Mouse (Mus musculus): Measurements from ENCODE around the gene Hmgb1. TPM values are rescaled to one million over a fixed set of nuclear protein-coding genes. Genes with fewer than 3 reads are reported as not detected.
"Not testable (repeated sequence)": the region's sequence is repeated elsewhere in the genome, so short reads cannot be mapped to it uniquely, and the experiment has no call there.

The Hmgb1 gene
- total RNA-seq, 2 experiments from 2014 or later, result 84.3 to 87.9 TPM

DNA sequence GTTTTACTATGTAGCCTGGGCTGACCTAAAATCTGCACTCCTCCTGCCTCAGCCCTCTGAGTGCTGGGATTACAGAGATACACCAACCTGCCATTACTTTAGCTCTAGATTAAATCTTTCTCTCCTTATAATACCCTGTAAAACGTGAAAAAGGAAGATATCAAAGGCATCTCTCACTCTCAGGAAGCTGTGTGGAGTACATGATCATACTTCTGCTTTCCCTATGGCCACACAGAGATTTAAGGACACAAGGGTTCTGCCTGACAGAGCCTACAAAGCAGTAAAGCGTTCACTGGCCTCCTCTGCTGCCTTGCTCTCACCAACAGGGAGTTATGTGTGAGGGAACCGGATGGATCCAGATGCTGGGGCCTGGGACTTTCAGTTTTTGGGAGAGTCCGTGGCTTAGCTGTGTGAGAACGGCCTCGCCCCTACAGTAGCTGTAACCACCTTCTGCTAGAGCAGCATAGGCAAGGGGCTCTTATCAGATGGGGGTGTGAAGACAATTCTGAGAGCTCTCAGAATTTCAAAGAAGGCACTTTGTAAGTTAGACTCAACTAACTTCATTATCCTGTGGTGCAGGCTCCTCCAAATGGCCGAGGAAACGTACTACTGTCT lies 36.8 kb downstream of the Hmgb1 start:
- no peak for DNase-seq

DNA sequence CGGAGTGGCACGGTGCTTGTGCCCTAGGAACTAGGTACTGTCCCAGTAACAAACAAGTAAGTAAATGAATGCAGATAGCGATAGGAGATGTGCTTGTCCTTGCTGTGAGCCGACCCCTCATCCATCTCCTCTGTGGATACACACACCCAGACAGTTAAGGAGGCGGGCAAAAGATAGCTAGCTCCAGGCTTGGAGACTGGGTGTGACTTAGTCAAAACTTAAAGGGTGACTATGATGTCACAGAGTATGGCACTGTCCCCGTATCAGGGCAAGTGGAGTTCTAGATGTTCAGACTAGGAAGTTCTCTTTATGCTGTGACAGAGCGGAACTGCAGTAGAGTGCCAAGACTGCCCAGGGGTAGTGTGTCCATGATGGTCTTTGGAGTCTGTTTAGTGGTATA lies 37.6 kb downstream of the Hmgb1 start:
- DNase-seq, result no peak

DNA sequence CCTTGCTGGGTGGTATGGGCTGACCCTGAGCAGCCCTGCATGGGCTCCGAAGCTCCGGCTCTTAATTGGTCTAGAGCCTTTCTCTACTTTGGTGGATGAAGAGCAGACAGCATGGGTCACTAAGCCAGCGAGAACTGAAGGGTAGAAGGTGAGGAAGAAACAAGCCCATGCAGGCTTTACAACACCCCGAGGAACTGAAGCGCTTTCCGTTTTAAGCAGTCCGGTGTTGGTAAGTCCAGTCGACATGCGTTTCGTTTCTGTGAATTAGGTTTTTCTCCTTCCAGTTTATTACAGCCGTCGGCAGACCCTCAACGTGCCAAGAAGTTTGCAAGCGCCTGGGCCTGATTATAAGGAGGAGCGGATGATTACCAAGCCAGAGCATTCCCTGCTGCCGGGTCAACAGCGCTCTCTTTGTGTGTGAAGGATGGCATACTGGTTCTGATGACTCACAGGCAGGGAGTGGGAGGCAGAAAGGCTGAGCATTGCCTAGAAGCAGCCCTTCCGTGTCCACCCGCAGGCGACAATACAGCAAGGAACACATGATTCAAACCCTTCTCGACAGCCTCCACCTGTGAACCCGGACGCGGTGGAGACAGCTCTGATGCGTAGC lies 40.4 kb downstream of the Hmgb1 start:
- no peak for DNase-seq

DNA sequence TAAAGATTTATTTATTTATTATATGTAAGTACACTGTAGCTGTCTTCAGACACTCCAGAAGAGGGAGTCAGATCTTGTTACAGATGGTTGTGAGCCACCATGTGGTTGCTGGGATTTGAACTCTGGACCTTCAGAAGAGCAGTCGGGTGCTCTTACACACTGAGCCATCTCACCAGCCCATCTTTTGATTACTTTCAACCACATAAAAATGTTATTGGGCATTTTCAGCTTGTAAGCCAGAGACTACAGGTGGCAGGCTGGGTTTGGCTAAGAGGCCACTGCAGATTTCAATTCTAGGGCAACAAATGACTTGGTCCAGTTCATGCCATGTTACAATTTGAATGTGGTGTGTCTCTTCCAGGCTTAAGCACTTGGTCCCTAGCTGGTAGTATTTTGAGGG lies 43.1 kb downstream of the Hmgb1 start:
- DNase-seq, result not testable (repeated sequence)

DNA sequence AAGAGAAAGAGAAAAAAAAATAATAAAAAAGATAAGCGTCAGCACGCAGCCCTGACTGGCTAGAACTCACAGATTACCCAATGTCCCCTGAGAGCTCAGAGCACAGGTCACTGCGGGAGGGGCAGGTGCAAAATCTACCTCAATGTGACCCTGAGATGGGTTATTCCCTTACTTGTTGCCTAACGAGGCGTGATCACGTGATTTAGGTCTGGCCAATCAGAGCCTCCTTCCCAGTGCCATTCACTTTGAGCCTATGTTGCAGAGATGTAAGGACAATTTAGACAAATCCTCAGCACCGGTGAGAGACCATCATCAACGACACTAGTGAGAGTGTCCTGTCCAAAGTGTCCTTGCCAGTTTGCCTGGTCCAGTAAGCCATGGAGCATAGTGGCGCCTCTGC lies 44.0 kb downstream of the Hmgb1 start:
- DNase-seq, result no peak

DNA sequence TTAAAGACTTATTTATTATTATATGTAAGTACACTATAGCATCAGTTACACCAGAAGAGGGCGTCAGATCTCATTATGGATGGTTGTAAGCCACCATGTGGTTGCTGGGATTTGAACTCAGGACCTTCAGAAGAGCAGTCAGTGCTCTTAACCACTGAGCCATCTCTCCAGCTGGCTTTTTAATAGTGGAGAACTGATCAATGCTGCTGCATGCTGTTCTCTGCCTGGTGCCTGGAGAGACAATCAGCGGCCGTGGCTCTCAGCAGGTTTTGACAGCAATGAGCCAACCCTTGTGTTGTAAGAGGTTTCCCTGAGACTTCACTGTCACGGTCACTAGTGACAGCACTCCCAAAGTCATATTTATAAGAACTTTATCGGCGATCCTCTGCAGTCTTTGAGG lies 46.2 kb downstream of the Hmgb1 start:
- not testable (repeated sequence) for DNase-seq

DNA sequence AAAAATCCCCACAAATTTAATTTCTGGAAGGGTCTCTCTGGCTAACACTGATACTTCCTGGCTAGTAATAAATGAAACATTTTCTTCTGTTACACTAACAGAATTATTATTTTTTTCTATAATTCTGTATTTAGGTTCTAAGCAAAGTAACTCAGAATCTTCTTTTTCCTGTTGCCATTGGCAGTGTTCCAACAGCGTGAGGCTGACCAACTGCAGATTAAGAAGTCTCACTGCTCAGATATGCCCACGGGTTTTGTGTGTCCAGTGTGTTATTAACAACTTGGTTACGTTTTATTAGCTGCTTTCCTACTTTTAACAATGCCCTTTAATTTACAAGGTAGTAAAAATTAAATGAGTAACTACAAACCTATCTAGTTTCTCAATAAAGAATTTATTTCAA lies 46.8 kb downstream of the Hmgb1 start:
- DNase-seq, result no peak

DNA sequence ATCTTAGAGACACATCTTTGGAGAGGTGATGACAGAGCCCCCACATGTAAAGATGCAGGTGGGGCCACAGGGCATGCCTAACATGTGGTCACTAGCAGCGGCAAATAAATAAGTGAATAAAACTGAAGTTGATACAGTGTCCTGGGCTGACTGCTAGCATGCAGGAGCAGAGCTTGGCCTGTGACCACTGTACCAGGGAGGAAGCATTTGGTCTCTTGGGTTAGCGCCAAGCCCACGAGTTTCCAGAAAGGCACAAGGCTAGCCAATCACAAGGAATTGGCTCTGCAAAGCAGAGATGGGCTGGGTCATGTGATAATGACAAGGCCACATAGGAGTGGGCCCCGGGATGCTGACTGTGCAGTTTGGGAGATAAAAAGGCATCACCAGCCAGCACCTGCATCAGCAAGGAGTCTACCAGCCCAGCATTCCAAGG lies 47.3 kb downstream of the Hmgb1 start:
- DNase-seq, result peak; percentile 23

DNA sequence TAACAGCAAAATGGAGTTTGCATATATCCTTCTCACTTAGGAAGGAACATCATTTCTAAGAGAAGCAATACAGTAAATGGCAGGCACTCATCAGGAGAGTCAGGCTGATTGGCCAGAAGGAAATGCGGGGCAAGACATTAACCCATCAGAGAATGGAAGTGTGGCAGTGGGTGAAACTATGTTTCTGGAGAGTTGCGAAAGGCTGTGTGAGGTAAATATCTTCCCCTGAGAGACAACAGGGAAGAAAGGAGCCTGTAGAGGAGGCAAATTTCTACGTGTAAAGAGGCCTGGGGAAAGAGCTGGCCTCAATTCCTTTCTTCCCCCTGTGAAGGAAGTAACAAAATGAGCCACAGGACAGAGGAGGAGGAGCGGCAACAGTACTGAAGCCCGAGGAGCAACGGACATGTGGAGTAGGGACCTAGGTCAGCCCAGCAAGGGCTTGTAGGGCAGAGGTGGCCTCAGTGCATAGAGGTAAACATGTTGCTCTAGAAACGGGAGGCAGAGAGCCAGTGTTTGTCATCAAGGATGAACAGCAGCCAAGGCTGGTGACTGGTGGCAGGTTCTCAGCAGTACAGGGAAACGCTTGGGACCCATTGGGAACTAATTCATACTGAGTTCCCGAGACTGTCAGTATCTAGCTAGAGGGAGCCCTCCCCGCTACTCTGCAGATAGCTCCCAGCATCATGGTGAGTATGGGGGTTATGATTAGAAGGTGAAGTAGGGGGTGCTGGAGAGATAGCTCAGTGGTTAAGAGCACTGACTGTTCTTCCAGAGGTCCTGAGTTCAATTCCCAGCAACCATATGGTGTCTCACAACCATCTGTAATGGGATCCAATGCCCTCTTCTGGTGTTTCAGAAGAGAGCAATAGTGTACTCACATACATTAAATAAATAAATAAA lies 48.6 kb downstream of the Hmgb1 start:
- DNase-seq, result no peak

DNA sequence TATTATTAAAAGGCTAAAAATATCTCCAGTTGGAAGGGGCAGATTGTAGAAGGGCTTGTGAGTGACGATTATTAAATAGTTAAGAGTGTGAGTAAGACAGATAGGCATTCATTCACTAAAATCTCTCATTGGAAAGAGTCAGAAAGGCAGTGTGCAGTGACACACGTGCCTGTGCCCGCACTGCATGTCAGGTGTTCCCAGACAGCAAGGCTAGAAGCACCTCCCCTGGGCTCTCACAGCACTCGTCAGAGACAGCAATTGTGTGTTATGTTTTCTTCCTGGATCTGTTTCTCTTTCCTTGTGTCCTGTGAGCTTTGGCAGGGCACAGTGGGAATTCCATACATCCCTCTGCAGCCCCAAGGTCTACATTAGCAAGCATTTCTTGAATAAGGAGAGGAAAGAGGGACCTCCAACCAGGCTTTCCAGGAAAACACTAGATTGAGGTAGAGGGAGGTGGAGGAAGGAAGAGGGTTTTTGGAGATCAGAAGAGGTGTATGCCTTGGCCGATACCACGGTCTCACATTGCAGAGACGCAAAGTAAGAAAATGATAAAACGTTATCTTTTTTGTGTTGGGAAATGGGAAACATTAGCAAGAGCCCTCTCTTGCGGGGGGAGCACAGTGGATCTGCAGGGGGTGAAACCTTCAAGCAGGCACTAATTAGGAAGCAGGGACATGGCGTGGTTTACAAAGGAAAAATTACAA lies 49.4 kb downstream of the Hmgb1 start:
- DNase-seq, result no peak

DNA sequence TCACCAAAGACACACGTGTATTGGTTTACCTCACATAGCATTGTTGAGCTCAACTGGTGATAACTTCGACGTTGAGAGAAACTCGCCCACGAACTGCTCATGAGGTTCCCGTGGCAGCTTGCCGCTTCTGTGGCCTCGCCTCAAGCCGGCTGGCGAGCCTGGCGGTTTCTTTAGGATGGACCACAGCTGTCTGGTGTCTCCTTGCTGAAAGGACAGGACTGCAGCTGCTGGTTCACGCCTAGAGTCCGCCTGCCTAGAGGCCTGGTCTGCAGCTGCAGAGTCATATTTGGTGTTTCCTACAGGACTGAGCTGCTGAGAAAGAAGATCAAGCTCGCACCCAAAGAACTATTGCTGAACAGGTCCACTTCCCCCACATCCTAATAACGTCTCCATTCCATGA lies 55.8 kb downstream of the Hmgb1 start:
- no peak for DNase-seq

DNA sequence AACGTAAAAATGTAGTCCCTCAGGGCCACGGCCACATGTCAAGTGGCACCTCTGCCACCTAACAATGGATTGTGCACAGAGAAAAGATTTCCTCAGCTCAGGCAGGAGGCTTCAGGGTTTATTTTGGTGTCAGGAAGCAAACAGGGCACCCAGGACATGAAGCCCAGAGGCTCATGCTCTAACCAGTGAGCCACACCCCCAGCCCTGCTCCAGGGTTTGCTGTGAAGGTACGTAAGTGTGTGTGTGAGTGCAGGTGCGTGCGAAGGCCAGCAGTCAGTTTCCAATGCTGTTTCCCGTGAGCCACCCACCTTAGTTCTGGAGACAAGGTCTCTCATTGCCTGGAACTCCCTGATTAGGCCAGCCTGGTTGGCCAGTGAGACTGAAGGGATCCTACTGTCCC lies 60.5 kb downstream of the Hmgb1 start:
- DNase-seq, result no peak

DNA sequence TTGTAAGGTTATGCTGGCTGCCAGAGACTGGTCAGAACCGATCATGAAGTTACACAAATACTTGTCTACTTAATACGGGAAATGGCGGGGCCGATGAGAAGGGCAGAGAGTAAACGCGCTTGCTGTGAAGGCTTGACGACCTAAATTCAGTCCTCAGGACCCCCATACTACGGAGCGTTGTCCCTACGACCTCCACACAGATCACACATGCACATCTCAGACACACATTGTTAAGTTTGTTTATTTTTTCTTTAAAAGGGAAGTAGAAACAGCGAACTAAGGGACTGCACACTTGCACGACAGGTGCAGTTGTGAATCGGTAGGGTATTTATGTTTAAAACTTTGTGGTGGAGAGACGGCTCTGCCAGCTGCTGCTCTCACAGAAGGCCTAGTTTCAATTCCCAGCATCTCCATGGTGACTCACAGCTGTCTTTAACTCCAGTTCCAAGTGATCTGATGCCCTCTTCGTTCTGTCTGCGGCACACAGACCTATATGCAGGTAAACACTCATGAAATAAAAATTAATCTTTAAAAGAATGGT lies 64.9 kb downstream of the Hmgb1 start:
- no peak for DNase-seq

DNA sequence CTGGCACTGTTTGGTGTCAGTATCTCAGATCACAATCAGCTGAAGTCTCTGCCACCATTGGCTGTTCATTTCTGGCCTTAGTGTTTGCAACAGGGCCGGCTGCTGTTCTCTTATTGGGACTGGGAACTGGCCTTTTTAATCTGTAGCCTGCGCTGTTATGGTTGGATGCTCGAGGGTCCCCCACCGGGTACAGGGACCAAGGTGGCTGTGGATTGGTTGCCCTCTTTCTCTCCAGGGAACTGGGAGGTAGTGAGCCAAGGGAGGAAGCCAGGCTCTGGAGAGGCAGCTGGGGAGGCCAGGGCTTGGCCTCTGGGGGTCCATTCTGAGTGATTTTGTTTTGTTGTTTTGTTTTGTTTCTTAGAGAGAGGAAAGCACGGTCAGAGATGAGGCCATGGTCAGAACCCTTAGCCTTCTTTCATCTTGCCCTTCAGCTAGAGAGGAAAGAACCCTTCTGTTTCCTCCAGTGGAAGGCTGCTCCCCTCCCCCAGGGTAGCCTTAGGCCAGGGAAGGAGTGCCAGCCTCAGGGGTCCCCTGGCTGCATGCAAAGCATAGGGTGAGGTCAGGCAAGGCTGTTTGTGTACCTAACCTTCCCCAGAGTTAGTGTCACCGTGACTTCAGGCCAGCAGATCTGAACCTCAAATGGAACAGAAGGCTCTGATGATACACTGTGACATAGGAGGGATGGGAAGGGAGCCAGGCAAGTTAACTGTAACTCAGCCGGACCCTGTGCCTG lies 66.3 kb downstream of the Hmgb1 start:
- no peak for DNase-seq

DNA sequence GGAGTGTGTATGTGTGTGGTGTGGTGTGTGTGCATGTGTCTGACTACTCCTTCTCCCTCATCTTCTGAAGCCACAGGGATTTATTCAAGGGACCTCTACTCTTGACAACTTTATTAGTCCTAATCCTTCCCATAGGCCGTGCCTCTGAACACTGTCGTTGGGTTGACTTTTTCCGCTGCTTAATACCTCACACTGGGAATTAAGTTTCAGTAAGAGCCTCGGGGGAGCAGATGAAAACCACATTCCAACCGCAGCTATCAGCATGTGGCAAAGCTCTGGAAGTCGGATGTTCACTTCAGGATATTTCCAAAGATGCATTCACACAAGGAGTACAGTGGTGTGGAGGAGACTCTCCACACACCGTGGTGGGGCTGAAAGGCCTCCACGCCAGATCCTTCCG lies 69.7 kb downstream of the Hmgb1 start:
- DNase-seq, result no peak

DNA sequence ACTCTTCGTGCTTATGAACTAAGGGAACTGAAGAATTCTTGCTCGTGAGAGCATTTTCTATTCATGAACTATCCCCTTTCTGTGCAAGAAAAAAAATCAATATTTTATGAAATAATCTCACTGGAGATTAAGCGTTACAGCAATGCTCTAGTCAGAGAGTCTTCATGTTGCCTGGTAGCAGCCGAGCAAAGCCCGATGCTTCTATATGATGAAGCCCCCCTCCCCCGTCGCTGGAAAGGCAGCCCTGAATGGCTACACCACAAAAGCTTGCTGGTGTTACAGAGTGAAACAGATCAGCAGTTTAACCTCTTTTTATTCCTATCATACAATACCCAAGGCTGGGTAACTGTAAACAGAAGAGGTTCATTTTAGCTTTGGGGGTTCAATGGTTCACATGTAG lies 70.3 kb downstream of the Hmgb1 start:
- DNase-seq, result no peak

DNA sequence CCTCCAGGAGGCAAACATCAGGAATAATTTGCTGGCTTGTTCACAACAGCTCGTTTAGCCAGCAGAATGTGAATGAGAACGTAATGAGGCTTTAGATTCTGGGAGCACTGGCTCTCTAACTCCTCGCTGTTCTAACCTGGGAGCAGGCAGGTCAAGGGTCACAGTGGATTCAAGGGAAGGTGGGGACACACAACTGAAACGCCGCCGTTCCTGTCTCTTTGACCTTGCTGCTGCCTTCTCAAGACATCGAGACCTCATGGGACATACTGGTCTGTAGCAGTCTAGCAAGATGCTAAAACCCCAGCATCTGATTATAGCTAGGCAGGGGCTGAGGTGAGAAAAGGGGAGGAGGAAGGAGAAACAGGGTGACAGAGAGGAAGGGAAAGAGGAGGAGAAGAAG lies 70.8 kb downstream of the Hmgb1 start:
- no peak for DNase-seq

DNA sequence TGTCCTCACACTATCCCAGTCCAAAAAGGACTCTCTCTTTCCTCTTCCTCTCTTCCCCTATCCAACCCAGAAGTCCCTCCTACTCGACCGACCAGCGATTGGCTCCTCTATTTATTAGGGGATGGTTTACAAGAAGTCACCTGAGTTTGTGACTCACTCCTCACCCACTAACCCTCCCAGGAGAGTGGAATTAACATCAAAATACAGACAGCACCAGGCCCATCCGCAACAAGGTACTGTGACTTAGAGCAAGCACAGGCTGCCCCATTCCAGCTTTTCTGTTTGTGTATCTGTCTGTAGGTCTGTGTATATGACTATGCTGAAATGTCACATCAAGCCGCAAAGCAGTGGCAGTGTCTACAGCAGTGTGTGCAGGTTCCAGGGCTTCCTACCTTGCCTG lies 71.7 kb downstream of the Hmgb1 start:
- DNase-seq, result no peak

DNA sequence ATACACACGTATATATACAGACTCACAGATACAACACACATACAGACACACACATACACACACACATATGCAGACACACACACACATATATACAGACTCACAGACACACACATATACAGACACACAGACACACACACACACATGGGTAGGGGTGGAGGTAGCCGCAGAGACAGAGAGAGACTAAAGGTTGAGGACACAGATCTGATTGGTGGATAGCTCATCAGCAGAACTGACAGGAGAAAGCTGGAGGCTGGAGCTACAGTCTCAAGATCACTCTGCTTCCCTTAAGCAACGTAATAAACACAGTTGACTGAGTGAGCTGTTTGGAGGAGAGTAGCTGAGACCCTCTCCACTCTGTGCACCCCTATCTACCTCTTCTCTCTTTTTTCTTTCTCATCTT lies 75.1 kb downstream of the Hmgb1 start:
- no peak for DNase-seq

DNA sequence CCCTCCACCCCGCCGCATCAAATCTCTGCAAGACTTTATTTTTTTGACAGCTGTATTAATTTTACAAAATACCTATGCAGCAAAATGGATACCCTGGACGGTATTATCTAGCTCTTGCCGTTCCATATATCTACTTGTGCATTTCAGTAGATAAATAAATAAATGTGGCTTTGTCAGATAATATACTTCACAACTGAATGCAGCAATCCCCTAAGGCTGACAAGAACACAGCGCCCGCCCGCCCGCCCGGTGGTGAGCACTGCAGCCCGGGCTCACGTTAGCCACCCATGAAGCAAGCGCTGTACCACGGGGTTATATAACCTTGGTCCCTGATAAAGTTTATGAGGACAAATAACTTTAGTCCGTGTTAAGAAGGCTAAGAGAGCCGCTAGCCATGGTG lies 76.1 kb downstream of the Hmgb1 start:
- DNase-seq, result no peak

DNA sequence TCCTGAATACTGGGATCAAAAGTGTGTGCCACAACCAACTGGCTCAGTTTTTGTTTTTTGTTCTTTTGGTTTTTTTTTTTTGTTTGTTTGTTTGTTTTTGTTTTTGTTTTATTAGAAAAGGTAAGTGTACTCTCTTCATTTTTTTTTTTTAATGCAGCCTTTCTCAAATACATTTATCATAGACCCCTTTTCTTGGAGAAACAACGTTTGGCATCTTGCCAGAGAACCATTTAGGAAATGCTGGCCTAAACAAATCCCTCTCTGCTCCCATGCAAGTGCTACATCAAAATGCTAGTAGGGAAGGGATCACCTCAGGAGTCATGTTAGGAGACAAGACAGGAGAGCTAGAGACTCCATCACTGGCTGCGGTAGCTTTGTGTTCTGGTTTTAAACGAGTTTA lies 76.7 kb downstream of the Hmgb1 start:
- no peak for DNase-seq

All from gastrocnemius, postnatal 25 days (tissue).